Mouse (Mus musculus) liver, embryonic 14.5 days (tissue): ENCODE measurements around the gene Gm26897.

ENCODE experiments used
- CTCF ChIP-seq: IDR thresholded peaks from 2 replicates; pipeline ENCODE4 v1.5.1; 2016; ENCODE audit warnings: antibody characterized with exemption, low read depth, control low read depth
- EP300 ChIP-seq: IDR thresholded peaks from 2 replicates; pipeline ENCODE4 v1.6.1; 2016; ENCODE audit warnings: antibody characterized with exemption, low read depth

DNA sequence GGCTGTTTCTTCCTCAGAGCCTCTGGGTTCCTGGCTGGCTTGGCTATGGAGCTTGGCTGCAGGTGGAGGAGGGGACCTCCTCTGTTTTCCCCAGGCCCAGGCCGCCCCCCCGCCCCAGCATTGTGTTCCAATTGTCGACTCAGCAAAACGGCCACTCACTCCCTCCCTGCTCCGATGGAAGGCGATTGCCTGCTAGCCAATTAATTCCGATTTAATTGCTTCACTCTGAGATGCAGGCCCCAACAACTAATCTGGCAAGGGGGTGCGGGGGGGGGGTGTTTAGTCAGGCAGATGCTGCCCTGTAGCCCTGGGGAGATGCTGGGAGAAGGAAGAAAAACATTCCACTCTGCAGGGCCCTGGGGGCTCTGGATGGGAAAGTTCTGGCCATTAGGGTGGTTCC is 38.4 kb downstream of the Gm26897 start:
- no peak for TF ChIP-seq CTCF
- TF ChIP-seq EP300 = no peak
